26 mouse cellular contexts compared by ENCODE assay signal in the genomic region with DNA sequence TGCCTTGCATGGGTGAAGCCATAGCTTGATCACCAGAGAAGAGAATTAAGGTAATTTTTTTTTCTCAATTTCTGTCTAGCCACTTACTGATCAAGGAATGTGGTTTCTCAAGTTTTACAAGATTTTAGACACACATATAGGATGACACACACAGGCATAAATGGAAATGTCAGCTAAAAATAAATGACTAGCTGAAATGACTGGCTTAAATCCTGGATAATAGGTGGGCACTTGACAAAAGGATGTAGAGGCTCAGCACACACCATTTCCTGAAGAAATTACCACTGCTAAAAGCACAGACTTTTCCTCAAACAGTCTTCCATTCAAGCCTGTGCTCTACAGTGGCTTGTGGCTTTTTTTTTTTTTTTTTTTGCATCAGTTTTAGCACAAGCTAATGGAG.
"Had no signal": no experiment of that assay in that cellular context is flagged by ENCODE, and none has a peak within 500 bp of the region (broad histone marks: within the 10 kb centered on the region; RNA-seq: fewer than 3 reads in every experiment).

No protein-coding gene starts in this region.

- H3K27ac ChIP-seq: heart, embryonic 10.5 days; hindbrain, embryonic 10.5 days; hindbrain, embryonic 12.5 days; hindbrain, embryonic 14.5 days; kidney, embryonic 15.5 days; kidney, postnatal 0 days; limb, embryonic 13.5 days; limb, embryonic 15.5 days; liver, embryonic 12.5 days; liver, embryonic 14.5 days had no signal

- H3K4me2 ChIP-seq: heart, embryonic 12.5 days; hindbrain, embryonic 12.5 days; hindbrain, embryonic 14.5 days; kidney, embryonic 15.5 days; limb, embryonic 13.5 days; limb, embryonic 15.5 days; liver, embryonic 12.5 days had no signal

- H3K4me1 ChIP-seq: heart, embryonic 10.5 days; heart, embryonic 12.5 days; hindbrain, embryonic 10.5 days; hindbrain, embryonic 12.5 days; kidney, embryonic 15.5 days; limb, embryonic 13.5 days; liver, embryonic 12.5 days had no signal

- H3K36me3 ChIP-seq: heart, embryonic 10.5 days; heart, embryonic 12.5 days; hindbrain, embryonic 10.5 days; hindbrain, embryonic 12.5 days; kidney, embryonic 15.5 days; limb, embryonic 13.5 days; limb, embryonic 15.5 days; liver, embryonic 12.5 days had no signal

- H3K4me3 ChIP-seq: heart, embryonic 10.5 days; heart, embryonic 12.5 days; hindbrain, embryonic 10.5 days; hindbrain, embryonic 12.5 days; kidney, embryonic 15.5 days; limb, embryonic 13.5 days; limb, embryonic 15.5 days; liver, embryonic 12.5 days had no signal

- DNase-seq: gastrocnemius, postnatal 14 days; gastrocnemius, postnatal 36 days; heart, adult 11 months; heart, postnatal 10 days; heart, postnatal 4 days; kidney, adult 11 months; kidney, adult 2 months; kidney, adult 9 months; kidney, postnatal 14 days; kidney, postnatal 36 days; layer of hippocampus, adult 9-11 months; layer of hippocampus, postnatal 36 days; left cerebral cortex, postnatal 4 days had no signal

- H3K9me3 ChIP-seq: heart, embryonic 10.5 days; heart, embryonic 12.5 days; hindbrain, embryonic 10.5 days; hindbrain, embryonic 12.5 days; kidney, embryonic 15.5 days; limb, embryonic 13.5 days; limb, embryonic 15.5 days; liver, embryonic 12.5 days had no signal

- H3K9ac ChIP-seq: heart, embryonic 12.5 days; hindbrain, embryonic 12.5 days; hindbrain, embryonic 14.5 days; kidney, embryonic 15.5 days; limb, embryonic 13.5 days; limb, embryonic 15.5 days; liver, embryonic 12.5 days; liver, embryonic 14.5 days had no signal

- H3K27me3 ChIP-seq: heart, embryonic 12.5 days; hindbrain, embryonic 12.5 days; kidney, embryonic 15.5 days; limb, embryonic 13.5 days; limb, embryonic 15.5 days; liver, embryonic 12.5 days had no signal

- ATAC-seq: hindbrain, embryonic 16.5 days; intestine, embryonic 16.5 days; liver, embryonic 12.5 days had no signal
